In the genomic region with DNA sequence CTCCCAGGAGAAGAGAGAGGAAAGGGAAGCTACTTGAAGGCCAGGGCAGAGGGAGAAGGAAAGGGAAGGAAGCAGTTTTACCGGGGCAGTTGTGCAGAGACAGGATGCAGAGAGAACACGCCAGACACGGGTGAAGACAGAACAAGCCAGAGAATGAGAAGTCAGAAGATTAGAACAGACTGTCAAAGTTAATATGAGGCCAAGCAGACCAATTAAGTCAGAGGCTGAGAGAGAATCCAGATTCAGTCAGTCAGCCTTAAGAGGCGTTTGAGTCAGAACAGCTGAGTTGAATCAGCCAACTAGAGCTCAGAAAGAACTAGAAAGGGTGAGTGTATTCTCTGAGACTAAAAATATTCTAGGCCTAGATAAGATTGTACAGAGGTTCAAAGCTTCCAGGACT, we compare ENCODE assay signal across 18 mouse cellular contexts.
A peak's percentile ranks its signal among the peaks of the same experiment; 100 is the strongest.
DNase-seq lines count a peak whose midpoint lies in the region; ATAC-seq and TF ChIP-seq lines count a peak whose summit lies in the region.
"Had no signal": no experiment of that assay in that cellular context is flagged by ENCODE, and none has a peak within 500 bp of the region (broad histone marks: within the 10 kb centered on the region; RNA-seq: fewer than 3 reads in every experiment).

No protein-coding gene starts in this region.

- H3K79me2 ChIP-seq in MEL (ENCODE audit: control insufficient read depth, insufficient read depth, low read length, poor library complexity) = peaks cover 5% of the 10 kb centered on the region

- H3K4me3 ChIP-seq in intestine, embryonic 14.5 days (ENCODE audit: low read depth, low read length) = no peak overlapping the region
- H3K4me3 ChIP-seq in intestine, embryonic 15.5 days (replicated peaks) = no peak overlapping the region
- no peak overlapping the region for H3K4me3 ChIP-seq in MEL (ENCODE audit: control insufficient read depth in 1 of 2, insufficient read depth in 1 of 2, low read depth in 2 of 2, low read length in 2 of 2)
- H3K4me3 ChIP-seq: embryonic facial prominence, embryonic 12.5 days; forebrain, embryonic 12.5 days; megakaryocyte, embryonic 14.5 days had no signal

- no peaks in the 10 kb centered on the region for H3K9me3 ChIP-seq in intestine, embryonic 14.5 days (ENCODE audit: control insufficient read depth, low read length)
- H3K9me3 ChIP-seq in intestine, embryonic 15.5 days = no peaks in the 10 kb centered on the region
- H3K9me3 ChIP-seq in MEL (replicated peaks; ENCODE audit: insufficient read depth, low read length) = no peaks in the 10 kb centered on the region
- H3K9me3 ChIP-seq: embryonic facial prominence, embryonic 12.5 days; forebrain, embryonic 12.5 days; megakaryocyte, embryonic 14.5 days had no signal

- no peaks in the 10 kb centered on the region; the same call in 1 of the 2 replicates for H3K4me1 ChIP-seq in intestine, embryonic 14.5 days (replicated peaks; ENCODE audit: control insufficient read depth, insufficient read depth, low read length)
- no peaks in the 10 kb centered on the region for H3K4me1 ChIP-seq in intestine, embryonic 15.5 days (replicated peaks)
- peaks cover 4 to 6% of the 10 kb centered on the region in 2 experiments for H3K4me1 ChIP-seq in MEL (ENCODE audit: control insufficient read depth in 1 of 2, insufficient read depth in 2 of 2, low read length in 2 of 2)
- H3K4me1 ChIP-seq: embryonic facial prominence, embryonic 12.5 days; forebrain, embryonic 12.5 days had no signal

- no peaks in the 10 kb centered on the region for H3K36me3 ChIP-seq in intestine, embryonic 14.5 days (ENCODE audit: control insufficient read depth, insufficient read depth, low read length)
- no peaks in the 10 kb centered on the region for H3K36me3 ChIP-seq in intestine, embryonic 15.5 days
- H3K36me3 ChIP-seq in MEL (ENCODE audit: control insufficient read depth in 1 of 2, insufficient read depth in 2 of 2, low read length in 2 of 2) = peaks cover 0 to 18% of the 10 kb centered on the region in 2 experiments; a peak in 2 of 4 replicates
- H3K36me3 ChIP-seq: embryonic facial prominence, embryonic 12.5 days; forebrain, embryonic 12.5 days had no signal

- intact Hi-C loops in heart, postnatal 36 days (cut with DNase I) = no loop called here
- intact Hi-C loops in gastrocnemius, postnatal 14 days (cut with DNase I; ENCODE audit: low total_unique reads) = no loop called here

- ATAC-seq in intestine, embryonic 14.5 days (replicated peaks; ENCODE audit: low FRiP score, low TSS enrichment, low read depth) = no peak
- ATAC-seq in intestine, embryonic 15.5 days = no peak
- ATAC-seq: hindbrain, postnatal 0 days had no signal

- no peak overlapping the region for H3K9ac ChIP-seq in intestine, embryonic 14.5 days (ENCODE audit: low read length)
- no peak overlapping the region for H3K9ac ChIP-seq in intestine, embryonic 15.5 days
- no peak overlapping the region for H3K9ac ChIP-seq in MEL (ENCODE audit: control insufficient read depth, low read depth, low read length, poor library complexity, severe bottlenecking)
- H3K9ac ChIP-seq: embryonic facial prominence, embryonic 12.5 days; forebrain, embryonic 12.5 days; liver, embryonic 14.5 days had no signal

- no peak for TF ChIP-seq CTCF in MEL (IDR thresholded peaks at IDR 0.05 in 2 of 3, conservative IDR thresholded peaks at IDR 0.05 in 1 of 3; ENCODE audit: control insufficient read depth in 1 of 3, insufficient read depth in 1 of 3, low read depth in 2 of 3, low read length in 3 of 3, poor library complexity in 1 of 3, severe bottlenecking in 1 of 3)

- no peak for TF ChIP-seq RAD21 in MEL (IDR thresholded peaks at IDR 0.05; ENCODE audit: low read depth, low read length)

- DNase-seq in intestine, embryonic 14.5 days (ENCODE audit: low spot score) = no peak
- DNase-seq in MEL (ENCODE audit: low read depth, low spot score) = peak; percentile 53
- peak; percentile 60 for DNase-seq in heart, adult 8-10 months (ENCODE audit: low spot score)
- peak; percentile 21 to 30 for DNase-seq in heart, postnatal 36 days
- DNase-seq in cerebellum, postnatal 4 days (ENCODE audit: low spot score in 2 of 2) = no peak
- no peak for DNase-seq in right cerebral cortex, postnatal 36 days (ENCODE audit: low spot score in 2 of 2)
- DNase-seq in gastrocnemius, postnatal 14 days = no peak
- DNase-seq: adrenal gland, postnatal 10 days; cerebellum, postnatal 14 days; gastrocnemius, postnatal 36 days; right cerebral cortex, postnatal 4 days had no signal

- no peak for TF ChIP-seq EP300 in MEL (IDR thresholded peaks at IDR 0.05; ENCODE audit: low read depth in 1 of 2, low read length in 2 of 2)

- H3K27me3 ChIP-seq in intestine, embryonic 14.5 days (replicated peaks; ENCODE audit: control insufficient read depth, insufficient read depth, low read length) = no peaks in the 10 kb centered on the region
- no peaks in the 10 kb centered on the region for H3K27me3 ChIP-seq in intestine, embryonic 15.5 days (replicated peaks)
- no peaks in the 10 kb centered on the region for H3K27me3 ChIP-seq in MEL (ENCODE audit: control insufficient read depth in 1 of 2, insufficient read depth in 2 of 2, low read length in 2 of 2)
- H3K27me3 ChIP-seq: CH12.LX; embryonic facial prominence, embryonic 12.5 days; forebrain, embryonic 12.5 days; megakaryocyte, embryonic 14.5 days had no signal

- peak overlapping the region; percentile 33; the same call in 1 of the 2 replicates for H3K27ac ChIP-seq in intestine, embryonic 14.5 days (ENCODE audit: low read depth)
- H3K27ac ChIP-seq in intestine, embryonic 15.5 days = no peak overlapping the region
- H3K27ac ChIP-seq in MEL (ENCODE audit: control insufficient read depth, low read depth, low read length) = no peak overlapping the region
- H3K27ac ChIP-seq: embryonic facial prominence, embryonic 12.5 days; forebrain, embryonic 12.5 days; hindbrain, postnatal 0 days; liver, embryonic 14.5 days had no signal

- H3K4me2 ChIP-seq in intestine, embryonic 14.5 days (ENCODE audit: low read length) = no peak overlapping the region
- no peak overlapping the region for H3K4me2 ChIP-seq in intestine, embryonic 15.5 days (replicated peaks)
- H3K4me2 ChIP-seq: embryonic facial prominence, embryonic 12.5 days; forebrain, embryonic 12.5 days had no signal

- no peak for TF ChIP-seq POLR2A in MEL (IDR thresholded peaks at IDR 0.05; ENCODE audit: control insufficient read depth in 1 of 2, insufficient read depth in 1 of 2, low read depth in 1 of 2, low read length in 2 of 2, poor library complexity in 1 of 2)

- 41% methylated on average over 4 of the region's 4 CpGs for WGBS in intestine, embryonic 14.5 days
- WGBS in intestine, embryonic 15.5 days = 36% methylated on average over 4 of the region's 4 CpGs

TF ChIP-seq in MEL, 35 proteins besides CTCF, POLR2A, EP300 and RAD21:
- TF ChIP-seq CHD2 (IDR thresholded peaks at IDR 0.05; ENCODE audit: low read length) = no peak
- no peak for TF ChIP-seq MAX (IDR thresholded peaks at IDR 0.05; ENCODE audit: low read length)
- TF ChIP-seq ZC3H11A (IDR thresholded peaks at IDR 0.05; ENCODE audit: low read depth, low read length) = no peak
- TF ChIP-seq TBP (IDR thresholded peaks at IDR 0.05; ENCODE audit: low read depth, low read length) = no peak
- TF ChIP-seq RCOR1 (IDR thresholded peaks at IDR 0.05; ENCODE audit: low read depth, low read length) = no peak
- no peak for TF ChIP-seq SMC3 (IDR thresholded peaks at IDR 0.05; ENCODE audit: low read depth, low read length)
- no peak for TF ChIP-seq MXI1 (IDR thresholded peaks at IDR 0.05; ENCODE audit: low read depth, low read length)
- TF ChIP-seq USF2 (IDR thresholded peaks at IDR 0.05; ENCODE audit: borderline replicate concordance in 1 of 2, insufficient read depth in 1 of 2, low read depth in 1 of 2, low read length in 2 of 2) = no peak
TF ChIP-seq in MEL: peak in this region for 0.

Comparison
In these comparisons a context has a peak if more than half of its experiments do, and no peak if none do; other contexts are left out.
1. DNase-seq: peak in MEL (single experiment), heart, adult 8-10 months (single experiment) and heart, postnatal 36 days (2 of 2); none in intestine, embryonic 14.5 days (single experiment), cerebellum, postnatal 4 days (0 of 2), right cerebral cortex, postnatal 36 days (0 of 2) and gastrocnemius, postnatal 14 days (single experiment).